Mouse (Mus musculus) embryo, embryonic 11.5 days (tissue): Measurements from ENCODE around the gene Nrn1l.

Experiments
- DNase-seq: peaks from one replicate; pipeline ENCODE4 v3.0.0-alpha.2; 2012; ENCODE audit warnings: low read depth, low spot score

The Nrn1l gene

GRCm38 (mm10) chr8:105893339-105893738 is at the start of gene Nrn1l:
Nrn1l (plus strand) TSS chr8:105893567.
- peak; percentile 58 for DNase-seq

- no peak for DNase-seq
These were observed 46.7 kb upstream of the Nrn1l start for GRCm38 (mm10) chr8:105846678-105847077.

GRCm38 (mm10) chr8:105850014-105850413 is 43.4 kb upstream of the Nrn1l start:
- no peak for DNase-seq

GRCm38 (mm10) chr8:105850611-105851010 is 42.8 kb upstream of the Nrn1l start:
- no peak for DNase-seq

GRCm38 (mm10) chr8:105851651-105852143 is 41.7 kb upstream of the Nrn1l start:
- DNase-seq = peak; percentile 89

GRCm38 (mm10) chr8:105852146-105852729 is 41.1 kb upstream of the Nrn1l start:
- DNase-seq = no peak

GRCm38 (mm10) chr8:105853178-105853577 is 40.2 kb upstream of the Nrn1l start, which contains the start of gene Cenpt:
Cenpt (minus strand) TSS chr8:105853278.
- DNase-seq = no peak

- no peak for DNase-seq
These were observed 39.1 kb upstream of the Nrn1l start for GRCm38 (mm10) chr8:105854303-105854702.

- peak; percentile 89 for DNase-seq
These were observed 38.6 kb upstream of the Nrn1l start, which contains the start of gene Thap11 for GRCm38 (mm10) chr8:105854715-105855216. Thap11 (plus strand) TSS chr8:105855132.

GRCm38 (mm10) chr8:105855248-105856167 is 37.9 kb upstream of the Nrn1l start:
- DNase-seq = no peak

- no peak for DNase-seq
These were observed 37.1 kb upstream of the Nrn1l start for GRCm38 (mm10) chr8:105856168-105856835.

- DNase-seq = no peak
These were observed 34.9 kb upstream of the Nrn1l start for GRCm38 (mm10) chr8:105858495-105858894.

GRCm38 (mm10) chr8:105859314-105859713 is 34.1 kb upstream of the Nrn1l start:
- no peak for DNase-seq

- DNase-seq = peak; percentile 94
These were observed 33.0 kb upstream of the Nrn1l start, which contains the start of gene Nutf2 for GRCm38 (mm10) chr8:105860143-105860981. Nutf2 (plus strand) TSS chr8:105860580.

GRCm38 (mm10) chr8:105861951-105862350 is 31.4 kb upstream of the Nrn1l start:
- DNase-seq = no peak

GRCm38 (mm10) chr8:105866364-105867029 is 26.9 kb upstream of the Nrn1l start:
- DNase-seq = no peak

- DNase-seq = no peak
These were observed 19.1 kb upstream of the Nrn1l start for GRCm38 (mm10) chr8:105874301-105874700.

GRCm38 (mm10) chr8:105880754-105881520 is 12.4 kb upstream of the Nrn1l start, which contains the start of gene Edc4:
Edc4 (plus strand) TSS chr8:105880881.
- DNase-seq = peak; percentile 77

- DNase-seq = no peak
These were observed 3.5 kb upstream of the Nrn1l start for GRCm38 (mm10) chr8:105889756-105890465.
